Mouse (Mus musculus): ENCODE results near the gene Ovol1. TPM values are rescaled to one million over a fixed set of nuclear protein-coding genes. Genes with fewer than 3 reads are reported as not detected.

Ovol1 gene
- 0.07 and 0.15 TPM in 2 replicates for polyA plus RNA-seq (2014; fragmentation: Nextera tagmentation; extraction: Ambion mirVana)

- peak within 1 kb of the TSS; percentile 28 for H3K4me3 ChIP-seq (replicated peaks; ENCODE audit: low read length)
- H3K4me1 ChIP-seq (replicated peaks; ENCODE audit: control insufficient read depth, insufficient read depth, low read length) = peaks cover 7% of the 10 kb centered on the region; the same call in 1 of the 2 replicates
- under 1% methylated on average over 57 of the region's 57 CpGs for WGBS
- H3K36me3 ChIP-seq (replicated peaks; ENCODE audit: control insufficient read depth, insufficient read depth) = no peaks in the 10 kb centered on the region
- ATAC-seq (ENCODE audit: low FRiP score) (no peak), DNase-seq (ENCODE audit: low spot score) (no peak)
- no peaks in the 10 kb centered on the region for H3K9me3 ChIP-seq (ENCODE audit: control insufficient read depth, low read length)
- H3K27ac ChIP-seq = no peak within 1 kb of the TSS
- H3K4me2 ChIP-seq (replicated peaks) = peak within 1 kb of the TSS; percentile 54
- H3K27me3 ChIP-seq (ENCODE audit: control insufficient read depth, insufficient read depth, low read length) = peaks cover 94% of the 10 kb centered on the region
- peak within 1 kb of the TSS; percentile 29 for H3K9ac ChIP-seq
Measured at GRCm38 (mm10) chr19:5560457-5561041, at the start of gene Ovol1. Gene Ovol1, minus strand, starts transcription at chr19:5560646.

GRCm38 (mm10) chr19:5609547-5610404 lies 49.3 kb upstream of the Ovol1 start, which contains the start of gene Kat5:
Gene Kat5, minus strand, starts transcription at chr19:5610237.
- no peaks in the 10 kb centered on the region for H3K27me3 ChIP-seq (ENCODE audit: control insufficient read depth, insufficient read depth, low read length)
- no peaks in the 10 kb centered on the region for H3K9me3 ChIP-seq (ENCODE audit: control insufficient read depth, low read length)
- peak within 1 kb of the TSS; percentile 65 for H3K9ac ChIP-seq
- H3K4me1 ChIP-seq (replicated peaks; ENCODE audit: control insufficient read depth, insufficient read depth, low read length) = peaks cover 22% of the 10 kb centered on the region
- WGBS = under 1% methylated on average over 55 of the region's 55 CpGs
- DNase-seq (ENCODE audit: low spot score) (peak; percentile 94), ATAC-seq (ENCODE audit: low FRiP score) (peak; percentile 93)
- H3K36me3 ChIP-seq (replicated peaks; ENCODE audit: control insufficient read depth, insufficient read depth) = peaks cover 38% of the 10 kb centered on the region
- peak within 1 kb of the TSS; percentile 72 for H3K4me2 ChIP-seq (replicated peaks)
- H3K4me3 ChIP-seq (replicated peaks; ENCODE audit: low read length) = peak within 1 kb of the TSS; percentile 48
- H3K27ac ChIP-seq = peak within 1 kb of the TSS; percentile 95

GRCm38 (mm10) chr19:5609171-5609546 lies 48.7 kb upstream of the Ovol1 start:
- Histone ChIP-seq H3K27ac (peak overlapping the region; percentile 95), H3K36me3 (replicated peaks; ENCODE audit: control insufficient read depth, insufficient read depth) (peaks cover 44% of the 10 kb centered on the region), H3K4me2 (replicated peaks) (peak overlapping the region; percentile 72), H3K4me1 (replicated peaks; ENCODE audit: control insufficient read depth, insufficient read depth, low read length) (peaks cover 22% of the 10 kb centered on the region), H3K27me3 (ENCODE audit: control insufficient read depth, insufficient read depth, low read length) (no peaks in the 10 kb centered on the region), H3K9ac (peak overlapping the region; percentile 65), H3K4me3 (replicated peaks; ENCODE audit: low read length) (peak overlapping the region; percentile 48), H3K9me3 (ENCODE audit: control insufficient read depth, low read length) (no peaks in the 10 kb centered on the region)
- no peak for DNase-seq (ENCODE audit: low spot score)
- ATAC-seq (ENCODE audit: low FRiP score) = no peak
- WGBS = 60% methylated on average over 10 of the region's 10 CpGs

GRCm38 (mm10) chr19:5608707-5609106 lies 48.3 kb upstream of the Ovol1 start:
- Histone ChIP-seq H3K27ac (no peak overlapping the region), H3K36me3 (replicated peaks; ENCODE audit: control insufficient read depth, insufficient read depth) (peaks cover 49% of the 10 kb centered on the region), H3K9me3 (ENCODE audit: control insufficient read depth, low read length) (no peaks in the 10 kb centered on the region), H3K4me1 (replicated peaks; ENCODE audit: control insufficient read depth, insufficient read depth, low read length) (peaks cover 22% of the 10 kb centered on the region), H3K4me3 (replicated peaks; ENCODE audit: low read length) (peak overlapping the region; percentile 48), H3K27me3 (ENCODE audit: control insufficient read depth, insufficient read depth, low read length) (no peaks in the 10 kb centered on the region), H3K9ac (peak overlapping the region; percentile 65), H3K4me2 (replicated peaks) (peak overlapping the region; percentile 72)
- ATAC-seq (ENCODE audit: low FRiP score) (no peak), DNase-seq (ENCODE audit: low spot score) (no peak)
- WGBS = 96% methylated on average over 13 of the region's 13 CpGs

GRCm38 (mm10) chr19:5607705-5608410 lies 47.4 kb upstream of the Ovol1 start:
- H3K4me2 ChIP-seq (replicated peaks) = no peak overlapping the region
- no peaks in the 10 kb centered on the region for H3K27me3 ChIP-seq (ENCODE audit: control insufficient read depth, insufficient read depth, low read length)
- H3K9ac ChIP-seq = no peak overlapping the region
- H3K9me3 ChIP-seq (ENCODE audit: control insufficient read depth, low read length) = no peaks in the 10 kb centered on the region
- no peak for ATAC-seq (ENCODE audit: low FRiP score)
- WGBS = 95% methylated on average over 26 of the region's 26 CpGs
- H3K36me3 ChIP-seq (replicated peaks; ENCODE audit: control insufficient read depth, insufficient read depth) = peaks cover 57% of the 10 kb centered on the region
- no peak overlapping the region for H3K27ac ChIP-seq
- no peak overlapping the region for H3K4me3 ChIP-seq (replicated peaks; ENCODE audit: low read length)
- no peak for DNase-seq (ENCODE audit: low spot score)
- peaks cover 28% of the 10 kb centered on the region for H3K4me1 ChIP-seq (replicated peaks; ENCODE audit: control insufficient read depth, insufficient read depth, low read length)

- no peak for ATAC-seq (ENCODE audit: low FRiP score)
- Histone ChIP-seq H3K27ac (no peak overlapping the region), H3K4me2 (replicated peaks) (no peak overlapping the region), H3K4me3 (replicated peaks; ENCODE audit: low read length) (no peak overlapping the region), H3K4me1 (replicated peaks; ENCODE audit: control insufficient read depth, insufficient read depth, low read length) (peaks cover 36% of the 10 kb centered on the region), H3K9me3 (ENCODE audit: control insufficient read depth, low read length) (no peaks in the 10 kb centered on the region), H3K9ac (no peak overlapping the region), H3K36me3 (replicated peaks; ENCODE audit: control insufficient read depth, insufficient read depth) (peaks cover 62% of the 10 kb centered on the region), H3K27me3 (ENCODE audit: control insufficient read depth, insufficient read depth, low read length) (no peaks in the 10 kb centered on the region)
- DNase-seq (ENCODE audit: low spot score) = no peak
- WGBS = 90% methylated on average over 8 of the region's 8 CpGs
Measured at GRCm38 (mm10) chr19:5606196-5606595, 45.8 kb upstream of the Ovol1 start.

GRCm38 (mm10) chr19:5605126-5605525 lies 44.7 kb upstream of the Ovol1 start:
- no peak for ATAC-seq (ENCODE audit: low FRiP score)
- Histone ChIP-seq H3K4me3 (replicated peaks; ENCODE audit: low read length) (no peak overlapping the region), H3K27me3 (ENCODE audit: control insufficient read depth, insufficient read depth, low read length) (no peaks in the 10 kb centered on the region), H3K4me1 (replicated peaks; ENCODE audit: control insufficient read depth, insufficient read depth, low read length) (peaks cover 27% of the 10 kb centered on the region), H3K9ac (no peak overlapping the region), H3K27ac (no peak overlapping the region), H3K36me3 (replicated peaks; ENCODE audit: control insufficient read depth, insufficient read depth) (peaks cover 62% of the 10 kb centered on the region), H3K4me2 (replicated peaks) (no peak overlapping the region), H3K9me3 (ENCODE audit: control insufficient read depth, low read length) (no peaks in the 10 kb centered on the region)
- no peak for DNase-seq (ENCODE audit: low spot score)
- 96% methylated on average over 7 of the region's 7 CpGs for WGBS

- H3K4me1 ChIP-seq (replicated peaks; ENCODE audit: control insufficient read depth, insufficient read depth, low read length) = peaks cover 21% of the 10 kb centered on the region
- H3K27me3 ChIP-seq (ENCODE audit: control insufficient read depth, insufficient read depth, low read length) = no peaks in the 10 kb centered on the region
- H3K9me3 ChIP-seq (ENCODE audit: control insufficient read depth, low read length) = no peaks in the 10 kb centered on the region
- no peak overlapping the region for H3K27ac ChIP-seq
- peaks cover 62% of the 10 kb centered on the region for H3K36me3 ChIP-seq (replicated peaks; ENCODE audit: control insufficient read depth, insufficient read depth)
- no peak overlapping the region for H3K4me3 ChIP-seq (replicated peaks; ENCODE audit: low read length)
- 91% methylated on average over 7 of the region's 7 CpGs for WGBS
- DNase-seq (ENCODE audit: low spot score) (no peak), ATAC-seq (ENCODE audit: low FRiP score) (no peak)
- no peak overlapping the region for H3K4me2 ChIP-seq (replicated peaks)
- no peak overlapping the region for H3K9ac ChIP-seq
Measured at GRCm38 (mm10) chr19:5603664-5604063, 43.2 kb upstream of the Ovol1 start.

Data from hindbrain, embryonic 14.5 days (tissue).